Mouse (Mus musculus) testis, adult 2 months (tissue): ENCODE measurements around the gene Snx32. TPM values are rescaled to one million over a fixed set of nuclear protein-coding genes. Genes with fewer than 3 reads are reported as not detected.
A peak's percentile ranks its signal among the peaks of the same experiment; 100 is the strongest.

Source experiments
- H3K27ac ChIP-seq: fragments of 200-500 bp; 2 replicates; pipeline ENCODE4 v1.5.1; 2012; ENCODE audit warnings: low read depth, low read length; ENCODE audit not compliant: control insufficient read depth, insufficient read depth
- H3K27me3 ChIP-seq: fragments of 200-500 bp; 2 replicates; pipeline ENCODE4 v1.6.1; 2012; ENCODE audit warnings: mild to moderate bottlenecking, low read length, moderate library complexity; ENCODE audit not compliant: control insufficient read depth, insufficient read depth
- H3K36me3 ChIP-seq: fragments of 200-500 bp; 2 replicates; pipeline ENCODE4 v1.6.1; 2012; ENCODE audit warnings: mild to moderate bottlenecking, low read length; ENCODE audit not compliant: control insufficient read depth, insufficient read depth
- H3K4me1 ChIP-seq: fragments of 200-500 bp; 2 replicates; pipeline ENCODE4 v1.6.1; 2012; ENCODE audit warnings: low read length; ENCODE audit not compliant: control insufficient read depth, insufficient read depth
- H3K4me3 ChIP-seq: fragments of 200-500 bp; 2 replicates; pipeline ENCODE4 v1.5.1; 2012; ENCODE audit warnings: low read depth, mild to moderate bottlenecking, low read length, moderate library complexity, mixed read lengths; ENCODE audit not compliant: control insufficient read depth
- CTCF ChIP-seq: fragments of 200-500 bp; IDR thresholded peaks from 2 replicates; pipeline ENCODE4 v1.5.1; 2012; ENCODE audit warnings: low read depth, mild to moderate bottlenecking, inconsistent platforms, low read length, moderate library complexity; ENCODE audit not compliant: control insufficient read depth, insufficient read depth, insufficient replicate concordance
- POLR2A ChIP-seq: fragments of 200-500 bp; IDR thresholded peaks from 2 replicates; pipeline ENCODE4 v1.6.1; 2012; ENCODE audit warnings: low read depth, mild to moderate bottlenecking, inconsistent platforms, low read length, moderate library complexity; ENCODE audit not compliant: control insufficient read depth
- polyA plus RNA-seq: library from polyadenylated mRNA; depleted of rRNA; stranded (reverse); fragments of >200 nt; gene quantifications from 2 replicates; pipeline ENCODE4 v1.2.3, GENCODE M21; 2012

The Snx32 gene
- polyA plus RNA-seq, 1 experiment: 12.7 TPM

- H3K4me1 ChIP-seq: peaks cover 23% of the 10 kb centered on the region
- no peak overlapping the region for H3K4me3 ChIP-seq
- H3K36me3 ChIP-seq: no peaks in the 10 kb centered on the region; the same call in 1 of the 2 replicates
- no peak overlapping the region for H3K27ac ChIP-seq
- TF ChIP-seq POLR2A (no peak), CTCF (no peak)
- no peaks in the 10 kb centered on the region for H3K27me3 ChIP-seq
Measured at GRCm38 (mm10) chr19:5471846-5472245, 38.5 kb downstream of the Snx32 start.

DNA sequence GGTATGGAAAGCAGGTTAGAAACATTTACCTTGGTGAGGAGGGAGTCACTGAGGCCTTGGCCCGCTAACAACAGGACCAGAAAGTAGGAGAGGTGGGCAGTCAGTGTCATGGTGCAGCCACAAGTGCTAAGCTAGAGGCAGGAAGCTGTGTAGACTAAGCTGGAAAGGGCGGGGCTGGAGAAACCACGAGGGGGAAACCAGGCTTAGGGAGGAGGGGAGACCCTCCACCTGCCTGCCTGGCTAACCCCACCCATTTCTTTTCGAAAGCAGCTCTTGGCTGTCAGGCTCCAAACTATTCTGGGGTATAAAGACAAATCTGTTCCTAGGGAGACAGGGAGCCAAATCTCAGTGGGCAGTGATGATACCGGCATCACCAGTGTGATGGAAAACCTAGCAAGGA is 42.0 kb downstream of the Snx32 start, which contains the start of gene Ctsw:
Ctsw (minus strand) TSS at position 134 of the 400 bp plus-strand sequence.
- Histone ChIP-seq H3K4me1 (peaks cover 1% of the 10 kb centered on the region; the same call in 1 of the 2 replicates), H3K27me3 (no peaks in the 10 kb centered on the region), H3K36me3 (no peaks in the 10 kb centered on the region; the same call in 1 of the 2 replicates), H3K4me3 (no peak within 1 kb of the TSS), H3K27ac (no peak within 1 kb of the TSS)
- TF ChIP-seq CTCF (no peak), POLR2A (no peak)

GRCm38 (mm10) chr19:5466916-5467500 is 43.3 kb downstream of the Snx32 start:
- no peaks in the 10 kb centered on the region for H3K4me1 ChIP-seq
- no peak for TF ChIP-seq POLR2A
- no peak for TF ChIP-seq CTCF
- no peaks in the 10 kb centered on the region; the same call in 1 of the 2 replicates for H3K36me3 ChIP-seq
- H3K27ac ChIP-seq: no peak overlapping the region
- H3K27me3 ChIP-seq: no peaks in the 10 kb centered on the region
- no peak overlapping the region for H3K4me3 ChIP-seq

GRCm38 (mm10) chr19:5465037-5465436 is 45.3 kb downstream of the Snx32 start:
- no peaks in the 10 kb centered on the region for H3K27me3 ChIP-seq
- no peaks in the 10 kb centered on the region; the same call in 1 of the 2 replicates for H3K36me3 ChIP-seq
- no peak overlapping the region for H3K4me3 ChIP-seq
- H3K27ac ChIP-seq: no peak overlapping the region
- peaks cover 3% of the 10 kb centered on the region for H3K4me1 ChIP-seq
- no peak for TF ChIP-seq POLR2A
- TF ChIP-seq CTCF: no peak

DNA sequence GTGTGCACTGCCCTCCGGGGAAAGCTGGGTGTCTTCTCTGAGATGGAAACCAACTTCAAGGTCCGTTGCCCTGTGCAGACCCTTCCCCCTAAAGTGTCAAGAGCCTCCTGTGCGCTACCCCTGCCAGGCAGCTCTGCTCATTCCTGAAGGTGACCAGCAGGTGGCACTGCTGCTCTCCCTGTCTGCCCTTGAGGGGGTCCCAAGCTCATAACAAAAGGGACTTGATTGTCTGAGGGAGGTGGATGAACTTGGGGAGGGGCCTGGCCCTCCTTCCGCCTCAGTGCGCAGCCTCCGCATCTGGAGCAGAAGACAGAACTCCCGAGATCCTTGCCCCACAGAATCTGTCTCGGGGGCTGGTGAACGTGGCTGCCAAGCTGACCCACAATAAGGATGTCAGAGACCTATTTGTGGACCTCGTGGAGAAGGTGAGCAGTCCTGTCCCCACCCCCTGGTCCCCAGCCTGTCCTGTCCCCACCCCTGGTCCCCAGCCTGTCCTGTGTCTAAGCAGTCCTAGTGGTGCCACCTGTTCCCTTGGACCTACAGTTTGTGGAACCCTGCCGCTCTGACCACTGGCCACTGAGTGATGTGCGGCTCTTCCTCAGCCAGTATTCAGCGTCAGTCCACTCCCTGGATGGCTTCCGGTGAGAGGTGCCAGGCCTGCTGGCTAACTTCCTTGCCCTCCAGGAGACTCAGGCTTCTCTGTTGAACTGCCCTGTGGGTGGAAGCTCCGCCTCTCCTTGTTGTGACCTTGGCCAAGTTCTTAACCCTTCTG is 46.4 kb downstream of the Snx32 start:
- H3K27ac ChIP-seq: no peak overlapping the region
- H3K36me3 ChIP-seq: no peaks in the 10 kb centered on the region; the same call in 1 of the 2 replicates

DNA sequence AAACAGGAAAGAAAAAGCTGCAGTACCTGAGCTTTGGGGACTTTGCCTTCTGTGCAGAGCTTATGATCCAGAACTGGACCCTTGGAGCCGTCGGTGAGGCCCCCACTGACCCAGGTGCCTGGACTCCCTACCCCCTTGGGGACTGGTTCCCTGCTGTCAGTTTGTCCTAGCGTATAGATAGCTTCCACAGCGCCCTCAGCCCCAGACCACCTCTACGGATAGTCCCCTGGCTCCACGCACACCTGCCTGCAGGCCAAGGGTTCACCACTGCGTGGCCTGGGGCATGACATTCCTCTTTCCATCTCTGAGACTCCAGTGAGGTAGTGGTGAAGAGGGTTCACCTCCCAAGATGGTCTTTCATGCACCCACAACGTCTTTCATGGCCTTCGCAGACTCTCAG is 47.1 kb downstream of the Snx32 start:
- Histone ChIP-seq H3K27me3 (no peaks in the 10 kb centered on the region), H3K4me3 (no peak overlapping the region), H3K36me3 (no peaks in the 10 kb centered on the region; the same call in 1 of the 2 replicates), H3K4me1 (peaks cover 3% of the 10 kb centered on the region), H3K27ac (no peak overlapping the region)
- TF ChIP-seq CTCF (no peak), POLR2A (no peak)

More for the DNA sequence above, 46.4 kb downstream of the Snx32 start:
- TF ChIP-seq CTCF (peak; percentile 75; the same call in 1 of the 2 replicates), POLR2A (no peak)
- Histone ChIP-seq H3K4me3 (no peak overlapping the region), H3K4me1 (peaks cover 3% of the 10 kb centered on the region), H3K27me3 (no peaks in the 10 kb centered on the region)

- no peak overlapping the region for H3K27ac ChIP-seq
Measured at GRCm38 (mm10) chr19:5461411-5461810, 48.9 kb downstream of the Snx32 start.

More at GRCm38 (mm10) chr19:5461411-5461810, 48.9 kb downstream of the Snx32 start:
- Histone ChIP-seq H3K4me3 (no peak overlapping the region), H3K4me1 (peaks cover 18% of the 10 kb centered on the region), H3K36me3 (no peaks in the 10 kb centered on the region), H3K27me3 (no peaks in the 10 kb centered on the region)
- TF ChIP-seq CTCF (no peak), POLR2A (no peak)
